Mouse (Mus musculus): ENCODE data around the gene Paqr9. TPM values are rescaled to one million over a fixed set of nuclear protein-coding genes. Genes with fewer than 3 reads are reported as not detected.

The Paqr9 gene
- total and polyA plus RNA-seq, 3 experiments, result not detected

DNA sequence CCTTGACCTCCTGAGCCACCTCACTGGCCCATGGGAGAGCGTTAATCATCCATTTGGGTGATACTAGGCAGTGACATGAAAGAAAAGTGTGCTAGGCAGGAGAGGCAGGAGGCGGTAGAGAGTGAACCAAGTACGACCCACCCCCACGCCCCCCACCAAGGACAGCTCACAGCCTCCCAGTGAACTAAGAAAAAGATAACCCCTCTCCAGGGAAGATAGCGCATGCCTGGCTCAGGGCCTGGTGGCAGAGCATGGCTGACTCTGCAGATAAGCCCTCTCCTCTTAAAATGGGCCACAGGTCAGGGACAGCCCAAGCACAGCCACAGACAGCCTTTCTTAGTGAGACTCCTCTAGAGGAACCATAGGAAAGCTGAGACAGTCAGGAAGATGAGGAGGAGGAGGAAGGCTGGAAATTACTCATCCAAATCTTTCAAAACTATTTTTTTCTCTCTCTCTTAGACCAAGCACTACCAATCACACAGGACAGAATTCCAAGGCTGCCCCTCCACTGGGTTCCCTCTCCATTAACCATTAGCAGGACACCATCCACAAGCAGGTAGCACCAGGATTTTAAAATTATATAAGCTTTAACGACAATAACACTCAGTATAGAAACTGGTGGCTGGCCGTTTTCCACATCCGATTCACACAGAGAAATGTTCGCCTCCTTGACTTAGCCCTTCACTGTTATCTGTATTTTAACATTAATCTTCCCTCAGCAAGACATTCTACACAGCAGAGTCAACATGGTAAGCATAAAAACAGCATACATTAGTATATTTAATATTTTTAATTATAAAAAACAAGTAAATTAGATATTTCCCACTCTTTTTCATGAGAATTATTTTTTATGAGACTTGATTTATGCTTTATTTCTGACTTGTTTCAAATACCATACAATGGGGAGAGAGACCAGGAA is 8.3 kb upstream of the Paqr9 start:
- Histone ChIP-seq H3K9me3 (replicated peaks; ENCODE audit: low read length) (no peaks in the 10 kb centered on the region), H3K4me3 (replicated peaks in 1 of 3; ENCODE audit: low read depth in 2 of 3, low read length in 2 of 3, poor library complexity in 1 of 3) (no peak overlapping the region), H3K4me1 (ENCODE audit: control insufficient read depth in 1 of 2, insufficient read depth in 2 of 2) (peaks cover 0 to 9% of the 10 kb centered on the region in 2 experiments; a peak in 2 of 4 replicates), H3K36me3 (replicated peaks in 1 of 2; ENCODE audit: control insufficient read depth in 1 of 2, insufficient read depth in 1 of 2, low read length in 1 of 2) (no peaks in the 10 kb centered on the region), H3K9ac (ENCODE audit: insufficient read depth, low read depth) (no peak overlapping the region), H3K79me2 (replicated peaks; ENCODE audit: control insufficient read depth, extremely low read depth, insufficient read depth, poor library complexity, severe bottlenecking) (no peaks in the 10 kb centered on the region), H3K4me2 (ENCODE audit: insufficient read depth, low read depth, poor library complexity, severe bottlenecking) (no peak overlapping the region), H3K27me3 (replicated peaks) (no peaks in the 10 kb centered on the region), H3K27ac (ENCODE audit: insufficient read depth, low read depth) (no peak overlapping the region)
- DNase-seq (ENCODE audit: extremely low read depth), result no peak
- dilution Hi-C loops (cut with MboI; ENCODE audit: extremely low pct_ligation_motif_present, extremely low pct_unique_long_range_greater_than_20kb, low sequenced_read_pairs) (no loop called here), in situ Hi-C loops (cut with MboI; ENCODE audit: low pct_ligation_motif_present, low pct_unique_long_range_greater_than_20kb, low sequenced_read_pairs) (no loop called here)
- TF ChIP-seq BHLHE40 (IDR thresholded peaks at IDR 0.05; ENCODE audit: low read depth, low read length) (no peak), ZKSCAN1 (IDR thresholded peaks at IDR 0.05; ENCODE audit: borderline replicate concordance, low read depth, low read length) (no peak), SIN3A (IDR thresholded peaks at IDR 0.05; ENCODE audit: low read length) (no peak), USF2 (conservative IDR thresholded peaks at IDR 0.05; ENCODE audit: low read depth, low read length) (no peak), CHD1 (IDR thresholded peaks at IDR 0.05; ENCODE audit: low read depth, low read length) (no peak), IRF4 (IDR thresholded peaks at IDR 0.05; ENCODE audit: low read depth, low read length) (no peak), TCF12 (IDR thresholded peaks at IDR 0.05; ENCODE audit: low read depth, low read length) (no peak), MYC (IDR thresholded peaks at IDR 0.05; ENCODE audit: low read depth, low read length) (no peak), E2F4 (IDR thresholded peaks at IDR 0.05; ENCODE audit: insufficient replicate concordance, low read depth, low read length) (no peak), CTCF (conservative IDR thresholded peaks at IDR 0.05 in 1 of 2, IDR thresholded peaks at IDR 0.05 in 1 of 2; ENCODE audit: low read depth in 2 of 2, low read length in 2 of 2) (no peak), RCOR1 (conservative IDR thresholded peaks at IDR 0.05; ENCODE audit: low read depth, low read length) (no peak), GABPA (IDR thresholded peaks at IDR 0.05; ENCODE audit: insufficient replicate concordance, low read depth, low read length) (no peak), ELF1 (IDR thresholded peaks at IDR 0.05; ENCODE audit: low read depth, low read length) (no peak), USF1 (IDR thresholded peaks at IDR 0.05; ENCODE audit: low read depth, low read length) (no peak), ZMIZ1 (IDR thresholded peaks at IDR 0.05; ENCODE audit: low read depth, low read length) (no peak), HCFC1 (IDR thresholded peaks at IDR 0.05; ENCODE audit: low read depth, low read length) (no peak)

DNA sequence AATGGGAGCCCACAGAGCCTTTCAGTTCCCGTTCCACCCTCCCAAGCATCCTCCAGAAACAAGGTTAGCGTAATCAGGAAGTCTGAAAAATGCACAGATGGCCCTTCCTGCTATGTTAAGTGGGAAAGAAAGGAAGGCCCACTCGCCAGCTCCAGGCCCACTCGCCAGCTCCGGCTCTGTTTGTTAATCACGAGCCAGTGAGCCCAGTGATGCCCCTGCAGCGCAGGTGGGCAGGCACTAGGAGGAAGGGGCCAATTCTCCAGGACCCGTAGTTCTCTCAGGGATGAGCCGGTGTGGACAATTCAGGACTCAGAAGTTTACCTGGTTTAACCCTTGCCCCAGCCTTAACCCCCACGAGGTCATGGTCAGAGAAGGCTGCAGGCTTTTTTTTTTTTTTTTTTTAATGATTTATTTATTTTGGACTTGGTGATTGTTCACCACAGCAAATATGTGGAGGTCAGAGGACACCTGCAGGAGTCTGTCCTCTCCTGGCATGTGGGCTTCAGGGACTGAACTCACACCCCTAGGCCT is 7.2 kb upstream of the Paqr9 start:
- no peak for DNase-seq (ENCODE audit: extremely low read depth)
- Histone ChIP-seq H3K9ac (ENCODE audit: insufficient read depth, low read depth) (no peak overlapping the region), H3K27ac (ENCODE audit: insufficient read depth, low read depth) (no peak overlapping the region), H3K9me3 (replicated peaks; ENCODE audit: low read length) (no peaks in the 10 kb centered on the region), H3K27me3 (replicated peaks) (no peaks in the 10 kb centered on the region), H3K4me1 (ENCODE audit: control insufficient read depth in 1 of 2, insufficient read depth in 2 of 2) (peaks cover 0 to 6% of the 10 kb centered on the region in 2 experiments; a peak in 2 of 4 replicates), H3K4me3 (replicated peaks in 1 of 3; ENCODE audit: low read depth in 2 of 3, low read length in 2 of 3, poor library complexity in 1 of 3) (no peak overlapping the region), H3K36me3 (replicated peaks in 1 of 2; ENCODE audit: control insufficient read depth in 1 of 2, insufficient read depth in 1 of 2, low read length in 1 of 2) (no peaks in the 10 kb centered on the region), H3K4me2 (ENCODE audit: insufficient read depth, low read depth, poor library complexity, severe bottlenecking) (no peak overlapping the region), H3K79me2 (replicated peaks; ENCODE audit: control insufficient read depth, extremely low read depth, insufficient read depth, poor library complexity, severe bottlenecking) (no peaks in the 10 kb centered on the region)
- dilution Hi-C loops (cut with MboI; ENCODE audit: extremely low pct_ligation_motif_present, extremely low pct_unique_long_range_greater_than_20kb, low sequenced_read_pairs) (no loop called here), in situ Hi-C loops (cut with MboI; ENCODE audit: low pct_ligation_motif_present, low pct_unique_long_range_greater_than_20kb, low sequenced_read_pairs) (no loop called here)
- no peak for TF ChIP-seq ZNF384 (IDR thresholded peaks at IDR 0.05; ENCODE audit: low read depth, low read length)
- TF ChIP-seq NELFE (IDR thresholded peaks at IDR 0.05; ENCODE audit: low read depth, low read length), result no peak
- no peak for TF ChIP-seq ZC3H11A (IDR thresholded peaks at IDR 0.05; ENCODE audit: low read depth, low read length)
- no peak for TF ChIP-seq JUND (conservative IDR thresholded peaks at IDR 0.05; ENCODE audit: low read depth, low read length)
- TF ChIP-seq RAD21 (IDR thresholded peaks at IDR 0.05; ENCODE audit: low read depth, low read length), result no peak
- TF ChIP-seq MEF2A (IDR thresholded peaks at IDR 0.05; ENCODE audit: borderline replicate concordance, low read depth, low read length), result no peak
- no peak for TF ChIP-seq SIN3A (IDR thresholded peaks at IDR 0.05; ENCODE audit: low read length)
- no peak for TF ChIP-seq SMC3 (IDR thresholded peaks at IDR 0.05; ENCODE audit: low read depth, low read length)
- no peak for TF ChIP-seq CHD2 (IDR thresholded peaks at IDR 0.05; ENCODE audit: low read length)
- TF ChIP-seq POLR2AphosphoS2 (IDR thresholded peaks at IDR 0.05; ENCODE audit: low read depth, low read length), result no peak
- no peak for TF ChIP-seq PAX5 (IDR thresholded peaks at IDR 0.05; ENCODE audit: low read length)
- TF ChIP-seq MXI1 (IDR thresholded peaks at IDR 0.05; ENCODE audit: low read depth, low read length), result no peak
- TF ChIP-seq ETS1 (conservative IDR thresholded peaks at IDR 0.05; ENCODE audit: low read depth, low read length), result no peak
